Mouse (Mus musculus) c-Kit-negative CD71-positive TER-119-positive erythroid progenitor cells, embryonic 14.5 days (primary cell): Measurements from ENCODE around the gene Trim33.
A peak's percentile ranks its signal among the peaks of the same experiment; 100 is the strongest.

ENCODE experiments used
- DNase-seq: peaks from one replicate; pipeline ENCODE4 v3.0.0-alpha.2; 2013; ENCODE audit warnings: low read depth, low spot score

Trim33 gene

DNA sequence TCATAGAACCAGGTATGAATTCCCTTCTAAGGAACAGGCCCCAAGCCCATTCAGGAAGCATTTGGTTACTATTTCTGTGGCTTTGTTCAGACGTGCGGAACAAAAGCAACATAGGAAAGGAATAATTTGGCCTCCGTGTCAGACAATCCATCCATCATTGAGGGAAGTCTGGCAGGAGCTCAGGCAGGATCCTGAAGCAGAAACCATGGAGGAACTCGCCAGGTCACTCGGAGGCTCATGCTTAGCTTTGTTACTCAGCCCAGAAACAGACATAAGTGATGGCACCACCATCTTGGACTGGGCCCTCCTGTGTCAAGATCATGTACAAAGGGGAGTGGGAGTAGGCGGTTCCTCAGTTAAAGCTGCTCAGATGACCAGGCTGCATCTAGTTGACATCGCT is 82.1 kb downstream of the Trim33 start:
- no peak for DNase-seq

DNA sequence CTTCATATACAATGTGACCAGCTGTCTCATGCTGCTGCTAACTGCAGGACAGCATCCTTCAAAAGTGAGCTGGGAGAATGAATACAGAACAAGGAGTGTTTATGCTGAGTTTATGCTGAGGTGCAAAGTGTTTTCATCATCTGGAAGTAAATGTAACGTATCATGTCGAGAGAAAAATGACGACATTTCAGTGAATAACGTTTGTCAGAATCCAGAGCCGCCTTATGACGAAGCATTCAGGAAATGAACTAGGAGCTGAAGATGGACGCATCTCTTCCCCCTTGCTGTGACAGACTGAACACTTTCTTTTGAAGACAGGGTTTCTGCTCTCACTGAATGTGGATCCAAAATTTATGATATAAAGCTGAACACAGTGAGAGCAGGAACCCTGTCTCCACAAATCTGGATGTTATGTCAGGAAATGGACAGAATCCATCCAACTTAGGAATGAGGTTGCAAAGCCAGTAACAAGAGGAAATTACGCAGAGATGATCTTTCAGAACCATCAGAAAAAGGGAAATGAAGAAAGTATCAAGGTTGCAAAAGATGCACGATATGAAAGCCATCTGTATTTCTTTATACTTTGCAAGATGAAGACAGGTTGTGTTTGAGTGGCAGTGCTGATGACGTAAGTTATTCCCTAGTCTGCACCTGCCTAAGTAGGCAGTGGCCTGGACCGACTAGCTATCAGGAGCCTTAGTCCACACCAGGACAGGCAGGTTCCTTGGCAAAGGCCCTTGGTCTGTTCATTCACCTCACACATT is 85.3 kb downstream of the Trim33 start:
- DNase-seq: no peak

DNA sequence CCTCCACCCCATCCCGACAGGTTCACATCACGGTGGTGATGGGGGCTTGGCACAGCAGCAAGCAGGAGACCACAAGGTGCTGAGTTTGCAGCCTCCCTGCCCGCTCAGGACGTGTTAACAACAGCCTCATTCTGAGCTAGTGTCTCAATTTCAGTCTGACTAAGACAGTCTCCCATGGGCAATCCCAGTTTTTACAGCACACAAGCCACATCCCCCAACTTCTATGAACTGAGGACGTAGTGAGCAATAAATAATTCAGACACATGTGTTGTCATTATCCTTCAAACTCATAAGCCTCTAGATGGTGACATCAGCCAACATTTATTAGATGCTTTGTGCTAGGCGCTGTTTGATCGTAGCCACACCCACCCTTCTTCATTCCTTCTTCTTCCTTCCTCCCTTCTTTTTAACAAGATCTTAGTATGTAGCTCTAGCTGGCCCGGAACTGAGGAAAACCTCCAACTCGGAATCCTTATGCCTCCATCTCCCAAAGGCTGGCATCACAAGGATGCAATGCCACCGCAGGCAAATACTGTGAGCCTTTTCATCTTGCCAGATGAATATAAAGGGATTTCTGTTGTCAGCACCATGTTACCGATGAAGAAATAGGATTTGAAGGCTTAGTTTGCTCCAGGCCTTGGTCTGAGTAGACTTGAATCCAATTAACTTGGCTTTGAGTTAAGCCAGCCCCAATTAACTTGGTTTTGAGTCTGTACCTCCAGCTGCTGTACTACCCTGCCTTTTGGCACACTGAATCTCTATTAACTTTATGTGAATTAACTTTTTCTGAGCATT is 88.3 kb downstream of the Trim33 start:
- DNase-seq: no peak

DNA sequence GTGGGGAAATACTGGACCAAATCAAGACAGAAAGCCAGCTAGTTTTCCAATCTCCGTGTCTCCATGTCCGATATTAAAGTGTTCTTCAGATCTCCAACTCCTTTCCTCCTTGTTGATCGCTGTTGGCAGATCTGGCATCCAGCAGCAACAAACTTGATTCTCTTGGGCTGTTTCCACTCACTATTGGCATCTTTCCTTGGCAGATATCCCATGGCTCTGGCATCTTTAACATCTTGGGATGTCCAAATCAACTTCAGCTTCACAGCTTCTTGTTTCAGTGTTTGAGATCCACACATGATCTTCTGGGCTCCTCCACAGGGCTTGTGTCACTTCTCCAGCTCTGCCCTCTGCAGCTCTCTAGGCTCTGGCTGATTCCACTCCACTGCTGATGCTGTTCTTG is 89.6 kb downstream of the Trim33 start:
- no peak for DNase-seq

DNA sequence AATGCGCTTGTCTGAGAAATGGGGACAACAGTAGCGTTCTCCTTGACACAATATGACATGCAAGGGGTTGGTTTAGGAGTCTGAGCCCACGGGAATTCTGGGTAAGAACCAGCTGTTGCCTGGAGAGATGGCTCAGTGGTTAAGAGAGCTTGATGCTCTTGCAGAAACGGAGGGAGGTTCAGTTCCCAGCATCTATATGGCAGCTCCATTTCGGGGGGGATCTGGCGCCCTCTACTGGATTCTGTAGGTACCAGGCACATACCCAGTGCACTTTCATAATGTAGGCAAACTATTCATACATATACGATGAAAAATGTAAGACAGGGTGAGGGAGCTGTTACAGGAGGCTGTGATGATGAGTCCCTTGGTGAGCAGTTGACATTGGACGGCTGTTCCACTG is 94.9 kb downstream of the Trim33 start:
- DNase-seq: peak; percentile 39

DNA sequence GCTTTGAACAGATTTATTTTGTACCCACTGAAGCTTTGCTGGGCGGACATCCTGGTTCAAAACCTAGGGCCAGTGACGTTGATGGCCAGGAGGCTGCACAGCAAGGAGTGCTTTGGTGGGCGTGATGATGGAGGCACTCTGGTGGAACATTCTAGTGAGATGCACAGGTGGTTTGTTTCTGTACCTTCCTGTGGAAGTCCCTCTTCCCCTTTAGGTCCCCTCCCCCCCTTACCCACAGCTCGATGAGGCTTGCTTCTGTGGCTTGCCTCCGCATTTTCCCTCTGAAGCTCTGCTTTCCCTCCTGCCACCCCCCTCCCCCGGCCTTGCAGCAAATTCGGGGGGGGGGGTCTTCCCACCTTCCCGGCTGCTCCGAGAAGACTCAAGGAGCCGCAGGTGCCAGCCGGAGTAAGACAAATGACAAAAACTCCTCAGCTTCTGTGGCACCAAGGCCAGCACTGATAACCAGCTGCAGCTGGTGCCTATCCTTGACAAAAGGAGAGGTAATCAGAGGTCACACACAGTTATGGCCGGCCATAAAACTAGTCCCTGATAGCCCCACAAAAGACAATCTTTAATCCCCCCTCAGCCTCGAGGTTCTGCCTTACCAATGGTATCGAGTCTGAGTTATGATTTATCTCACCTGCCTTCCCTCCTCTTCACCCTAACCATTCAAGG is 96.2 kb downstream of the Trim33 start:
- DNase-seq: no peak

DNA sequence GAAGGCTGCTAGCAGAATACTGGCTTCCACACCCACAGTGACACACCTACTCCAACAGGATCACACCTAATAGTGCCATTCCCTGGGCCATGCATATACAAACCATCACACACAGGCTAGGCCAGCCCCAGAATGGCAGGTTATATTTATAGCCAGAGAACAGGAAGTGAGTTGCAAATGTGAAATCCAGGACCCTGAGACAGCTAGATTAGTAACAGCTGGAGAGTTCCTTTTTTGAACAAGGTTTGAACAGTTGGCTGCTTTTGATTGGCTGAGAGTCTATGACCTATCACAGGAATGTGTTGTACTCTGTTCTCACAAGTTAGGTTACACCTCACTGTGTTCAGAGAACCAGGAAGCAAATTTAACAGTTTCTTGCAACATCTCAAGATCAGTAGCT is 98.9 kb downstream of the Trim33 start:
- no peak for DNase-seq

DNA sequence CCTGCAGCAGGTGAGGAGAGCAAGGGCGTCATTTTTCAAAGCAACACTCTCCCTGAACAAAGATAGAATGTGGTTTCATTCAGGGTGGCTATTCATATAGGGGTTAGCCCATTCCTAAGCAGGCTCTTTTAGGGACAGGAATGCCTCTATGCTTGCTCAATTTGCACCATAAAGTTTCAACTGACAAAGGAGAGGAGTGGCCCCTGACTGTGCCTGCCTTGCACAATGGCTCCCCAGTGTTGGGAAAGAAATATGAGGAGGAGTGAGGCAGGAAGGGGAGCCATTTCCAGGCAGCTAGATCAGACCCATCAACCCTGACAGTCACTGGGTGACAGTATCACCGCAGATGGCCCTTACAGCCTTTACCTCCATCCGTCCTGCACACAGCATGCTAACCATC is 100.3 kb downstream of the Trim33 start:
- DNase-seq: no peak

DNA sequence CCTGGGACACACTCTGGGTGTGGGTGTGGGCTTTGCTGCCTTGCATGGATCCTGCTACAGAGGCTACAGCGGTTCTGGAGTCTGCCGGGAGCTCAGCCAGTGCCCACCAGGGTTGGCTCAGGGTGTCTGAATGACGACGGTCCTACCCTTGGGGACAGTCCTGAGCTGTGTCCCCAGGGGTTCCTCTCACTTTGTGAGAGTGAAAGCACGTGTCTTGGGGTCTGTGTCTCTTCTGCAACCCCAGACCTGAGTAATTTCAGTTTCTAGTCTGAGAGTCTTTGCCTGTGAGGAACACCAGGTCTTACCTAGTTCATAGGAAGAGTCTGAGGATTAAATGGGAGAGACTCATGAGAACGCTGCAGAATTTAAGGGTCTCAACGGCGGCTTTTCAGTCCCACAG is 101.7 kb downstream of the Trim33 start:
- no peak for DNase-seq

DNA sequence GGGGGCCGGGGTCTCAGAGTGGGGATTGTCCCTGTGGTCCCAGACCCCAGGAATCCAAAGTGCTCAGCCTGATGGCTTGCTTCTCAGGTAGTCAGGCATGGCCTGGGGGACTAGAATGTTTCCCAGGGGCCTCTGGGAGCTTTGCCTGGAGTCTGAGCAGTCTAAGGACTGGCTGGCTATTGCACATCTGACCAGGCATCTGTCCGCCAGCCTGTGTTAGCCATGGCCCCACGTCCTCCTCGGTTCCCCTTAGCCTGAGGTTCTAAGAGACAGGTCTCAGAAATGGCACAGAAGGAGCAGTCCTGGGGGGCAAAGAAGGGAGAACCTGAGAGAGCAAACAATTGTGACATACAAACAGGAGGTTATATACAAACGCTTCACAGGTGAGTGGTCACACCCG is 102.3 kb downstream of the Trim33 start:
- DNase-seq: no peak

DNA sequence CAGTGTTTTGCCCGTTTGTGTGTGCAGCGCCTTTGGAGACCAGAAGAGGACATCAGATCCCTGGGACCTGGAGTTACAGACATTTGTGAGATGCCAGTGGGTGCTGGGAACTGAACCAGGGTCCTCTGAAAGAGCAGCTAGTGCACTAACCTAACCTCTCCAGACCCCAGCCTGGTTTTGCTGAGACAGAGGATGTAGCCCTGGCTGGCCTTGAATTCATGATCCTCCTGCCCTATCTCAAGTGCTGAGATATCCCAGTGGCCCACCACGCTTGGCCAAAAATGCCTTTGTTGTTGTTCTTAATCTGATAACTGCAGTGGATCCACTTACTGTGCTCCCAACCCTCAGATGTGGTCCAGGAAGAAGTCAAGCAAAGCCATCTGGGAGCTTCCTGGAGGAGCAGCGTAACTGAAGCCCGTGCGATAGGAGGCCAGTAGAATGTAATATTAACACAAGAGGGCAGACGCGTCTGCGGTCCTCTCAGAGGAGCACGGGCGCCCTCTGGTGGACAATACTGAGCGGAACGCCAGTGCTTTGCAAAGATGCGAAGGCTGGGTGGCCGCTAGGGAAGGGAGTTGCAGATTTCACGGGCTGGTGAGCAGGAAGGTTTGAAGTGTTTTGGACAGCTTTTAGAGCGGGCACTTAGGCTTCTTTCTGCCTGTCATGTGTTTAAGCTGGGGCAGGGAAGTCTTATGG is 103.9 kb downstream of the Trim33 start:
- DNase-seq: peak; percentile 69

DNA sequence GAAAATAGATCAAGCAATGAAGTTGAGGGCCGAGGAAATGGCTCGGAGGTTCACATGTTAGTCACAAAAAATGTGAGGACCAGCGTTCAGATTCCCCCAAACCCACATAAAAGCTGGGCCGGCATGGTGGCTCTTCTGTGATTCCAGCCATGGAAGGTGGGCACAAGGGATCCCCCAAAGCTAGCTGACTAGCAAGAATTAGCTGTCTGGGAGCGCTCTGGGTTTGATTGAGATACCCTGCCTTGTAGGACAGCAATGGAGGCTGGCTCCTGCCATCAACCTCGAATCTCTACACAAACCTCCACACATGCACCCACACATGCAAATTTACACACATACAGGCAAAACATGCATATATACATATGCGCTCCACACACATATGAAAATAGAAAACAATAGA is 105.4 kb downstream of the Trim33 start:
- no peak for DNase-seq

DNA sequence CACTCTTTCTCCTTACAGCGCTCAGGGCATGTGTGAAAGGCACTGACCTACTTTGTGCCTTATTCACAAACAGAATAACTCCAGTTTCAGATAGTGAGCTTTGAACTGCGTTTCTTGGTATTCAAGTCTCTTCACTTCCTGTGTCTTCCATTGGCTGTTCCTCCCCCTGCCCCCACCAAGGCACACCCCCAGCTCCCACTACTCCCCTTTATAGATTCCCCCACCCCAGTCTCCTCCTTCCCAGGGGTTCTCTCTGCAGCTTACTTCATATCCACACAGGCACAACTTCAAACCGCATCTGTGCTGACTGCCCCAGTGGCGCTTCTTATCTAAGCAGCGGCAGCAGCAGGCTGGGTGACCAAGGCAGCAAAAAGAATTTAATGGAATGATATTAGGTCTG is 105.9 kb downstream of the Trim33 start:
- DNase-seq: no peak

DNA sequence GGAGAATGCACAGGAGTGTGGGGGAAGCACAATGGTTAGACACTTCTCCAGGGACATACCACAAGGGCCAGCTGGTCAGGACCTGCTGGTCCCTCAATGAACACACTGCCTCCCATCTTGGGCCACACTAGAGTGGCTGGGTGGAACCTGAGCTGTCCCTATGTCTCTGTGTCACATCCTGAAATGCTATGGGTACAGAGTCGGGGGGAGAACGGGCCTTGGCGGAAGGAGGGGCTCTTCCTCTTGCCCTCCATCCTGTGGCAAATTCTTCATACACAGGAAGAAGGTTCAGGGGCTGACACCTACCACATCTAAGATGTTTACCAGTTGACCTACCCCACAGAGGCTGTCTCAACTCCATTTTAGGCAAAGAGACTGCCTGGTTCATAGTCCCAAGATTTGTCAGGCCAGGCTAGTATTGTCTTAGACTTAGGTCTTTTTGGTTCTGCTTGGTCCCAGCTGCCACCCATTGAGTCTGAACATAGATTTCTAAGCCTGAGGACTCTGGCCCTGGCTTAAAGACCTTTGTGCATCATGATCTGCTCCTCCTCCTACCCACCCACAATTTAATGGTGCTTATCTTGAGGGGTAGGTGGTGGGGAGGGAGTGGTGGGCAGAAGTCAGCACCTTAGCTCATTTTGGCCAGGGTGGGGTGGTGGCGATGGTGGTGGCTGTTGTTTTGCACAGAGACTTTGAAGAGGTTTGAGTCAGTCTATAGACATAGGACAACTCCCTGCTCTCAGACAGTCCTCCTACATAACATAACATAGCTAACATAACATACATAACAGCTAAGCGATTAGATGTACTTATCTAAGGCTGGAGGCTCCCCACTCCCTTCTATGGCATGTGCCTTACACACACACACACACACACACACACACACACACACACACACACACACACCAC is 106.5 kb downstream of the Trim33 start:
- no peak for DNase-seq

DNA sequence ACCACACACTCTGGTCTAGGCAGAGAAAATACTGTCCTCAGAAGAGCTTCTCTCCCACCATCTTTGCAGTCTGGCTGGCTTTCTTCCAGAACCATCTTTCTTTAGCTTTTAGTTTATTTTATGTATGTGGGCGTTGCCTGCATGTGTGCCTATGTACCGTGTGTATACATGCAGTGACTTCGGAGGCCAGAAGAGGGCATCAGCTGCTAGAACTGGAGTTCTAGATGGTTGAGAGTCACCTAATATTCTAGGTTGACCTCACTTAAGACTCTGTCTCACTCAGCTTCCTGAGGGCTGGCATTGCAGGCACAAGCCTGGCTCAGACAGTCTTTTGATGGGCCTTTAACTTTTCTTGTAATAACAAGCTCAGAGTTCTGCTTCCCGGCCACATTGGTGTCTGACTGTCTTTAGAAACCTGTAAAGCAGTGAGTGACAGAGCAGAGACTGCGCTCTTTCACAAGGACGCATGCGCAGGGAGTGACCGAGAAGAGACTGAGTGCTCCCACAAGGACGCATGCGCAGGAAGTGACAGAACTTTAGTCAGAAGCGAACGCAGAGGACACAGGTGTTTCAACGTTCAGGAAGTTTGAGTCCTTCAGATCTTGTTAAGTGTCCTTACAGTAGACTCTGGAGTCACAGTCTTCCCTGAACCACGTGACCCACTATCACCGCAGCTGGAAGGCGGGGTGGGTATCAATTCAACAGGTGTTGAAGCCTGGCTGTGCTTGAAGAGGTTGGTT is 107.4 kb downstream of the Trim33 start:
- no peak for DNase-seq

DNA sequence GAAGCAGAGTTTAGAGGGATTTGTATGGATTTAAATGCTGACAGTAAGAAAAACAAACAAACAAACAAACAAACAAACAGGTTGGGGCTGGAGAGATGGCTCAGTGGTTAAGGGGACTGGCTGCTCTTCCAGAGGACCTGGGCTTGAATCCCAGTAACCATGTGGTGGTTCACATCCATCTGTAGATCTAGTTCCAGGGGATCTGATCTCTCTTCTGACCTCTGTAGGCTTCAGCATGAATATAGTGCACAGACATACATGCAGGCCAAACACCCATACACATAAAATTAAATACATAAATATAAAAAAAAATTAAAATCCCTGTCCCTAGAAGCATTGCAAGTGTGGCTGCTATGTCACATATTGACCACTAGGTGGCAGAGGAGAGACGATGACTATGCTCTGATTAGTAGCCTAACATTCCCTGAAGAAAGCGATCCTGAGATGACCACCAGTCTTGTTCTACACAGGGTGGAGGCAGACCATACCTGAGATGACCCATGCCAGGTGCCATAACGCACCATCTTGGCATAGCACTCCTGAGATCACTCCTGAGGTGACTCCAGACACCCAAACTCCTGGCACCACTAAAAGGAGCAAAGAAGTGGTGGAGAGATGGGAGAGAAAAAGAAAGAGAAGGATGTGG is 113.6 kb downstream of the Trim33 start:
- DNase-seq: peak; percentile 41

DNA sequence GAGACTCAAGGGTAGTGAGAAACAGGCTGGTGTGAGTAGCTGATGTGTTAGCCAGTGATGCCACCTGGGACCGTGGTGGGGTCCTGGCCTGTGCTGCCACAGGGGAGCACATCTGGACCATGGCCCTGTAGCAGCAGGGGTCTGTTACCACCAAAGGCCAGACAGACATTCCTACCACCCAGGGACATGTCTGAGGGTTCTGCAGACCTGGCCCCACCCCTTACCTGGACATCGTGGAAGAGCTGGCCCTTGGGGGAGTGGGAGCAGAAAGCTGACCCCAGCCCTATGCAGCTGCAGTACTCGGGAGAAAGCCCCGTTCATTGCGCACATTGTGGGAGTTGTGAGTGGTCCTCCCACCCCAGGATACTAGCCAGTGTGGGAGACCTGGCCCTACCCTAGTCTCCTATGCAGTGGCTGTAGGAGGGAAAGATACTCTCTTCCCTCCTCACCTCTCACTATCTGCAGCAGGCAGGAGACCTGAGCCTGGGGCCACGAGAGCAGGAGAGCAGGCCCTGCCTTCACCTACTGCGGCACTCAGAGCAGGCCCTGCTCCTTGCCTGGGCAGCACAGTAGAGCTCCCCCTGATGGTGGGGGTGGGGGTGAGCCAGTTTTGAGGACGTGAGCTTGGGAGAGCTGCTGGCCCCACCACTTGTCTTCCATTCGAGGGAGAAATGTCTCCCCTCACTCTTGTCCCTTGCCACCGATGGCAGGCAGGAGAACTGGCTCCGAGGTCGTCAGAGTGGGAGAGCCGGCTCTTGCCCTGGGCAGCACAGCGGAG is 114.4 kb downstream of the Trim33 start:
- no peak for DNase-seq

DNA sequence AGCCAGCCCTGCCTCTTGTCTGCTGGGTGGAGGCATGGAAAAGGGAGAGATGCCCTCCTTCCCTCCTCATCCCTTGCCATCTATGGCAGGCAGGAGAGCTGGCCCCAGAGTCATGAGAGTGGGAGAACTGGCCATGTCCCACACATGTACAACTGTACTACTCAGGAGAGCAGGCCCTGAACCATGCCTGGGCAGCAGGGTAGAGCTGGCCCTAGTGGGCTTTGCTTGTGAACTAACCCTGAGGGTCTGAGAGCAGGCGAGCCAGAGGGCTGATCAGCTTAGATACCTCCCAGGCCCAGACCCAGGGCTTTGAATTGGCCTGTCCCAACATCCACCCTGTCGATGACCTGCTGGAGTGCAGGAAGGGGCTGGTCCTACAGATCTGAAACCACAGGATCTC is 115.0 kb downstream of the Trim33 start:
- DNase-seq: no peak

DNA sequence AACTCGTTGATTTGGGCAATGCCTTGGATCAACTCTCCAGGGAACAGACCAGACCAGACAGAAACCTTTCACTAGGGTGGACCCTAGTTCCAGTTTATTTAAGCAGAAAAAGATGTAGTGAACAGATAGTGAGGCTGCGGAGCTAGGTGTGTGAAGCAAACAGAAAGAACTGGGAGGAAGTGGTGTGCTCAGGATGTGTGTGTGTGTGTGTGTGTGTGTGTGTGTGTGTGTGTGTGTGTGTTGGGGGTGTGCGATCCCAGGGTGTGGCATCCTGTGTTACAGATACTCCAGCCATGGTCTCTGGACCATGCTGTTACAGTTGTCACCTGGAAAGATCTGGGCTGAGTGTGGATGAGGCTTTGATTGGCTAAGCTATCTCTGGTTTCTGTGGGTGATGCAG is 118.4 kb downstream of the Trim33 start:
- no peak for DNase-seq
